ENCODE assay signal across 10 mouse cellular contexts in the genomic region with DNA sequence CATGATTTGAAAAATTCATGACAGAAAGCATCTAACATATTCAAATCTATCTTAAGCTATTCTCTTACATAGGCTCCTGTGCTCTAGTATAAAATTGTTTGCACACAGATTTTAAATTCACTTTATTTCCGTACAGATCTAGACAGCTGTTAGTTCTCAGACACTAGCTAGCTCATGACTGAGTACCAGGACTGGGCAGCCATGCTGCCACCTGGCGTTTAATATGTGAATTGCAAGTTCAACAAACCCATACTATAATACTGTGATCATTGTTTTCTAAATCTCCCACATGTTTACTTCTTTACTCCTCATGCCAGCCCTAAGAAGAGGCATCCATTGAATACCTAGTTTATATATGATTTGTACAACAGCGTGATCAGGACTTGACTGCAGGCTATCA. TPM values are rescaled to one million over a fixed set of nuclear protein-coding genes. Genes with fewer than 3 reads are reported as not detected.
A peak's percentile ranks its signal among the peaks of the same experiment; 100 is the strongest.
DNase-seq lines count a peak whose midpoint lies in the region; ATAC-seq lines count a peak whose summit lies in the region.
"Had no signal": no experiment of that assay in that cellular context is flagged by ENCODE, and none has a peak within 500 bp of the region (broad histone marks: within the 10 kb centered on the region; RNA-seq: fewer than 3 reads in every experiment).

No protein-coding gene starts in this region.

- no peak overlapping the region for H3K9ac ChIP-seq in kidney, embryonic 15.5 days
- H3K9ac ChIP-seq in embryonic facial prominence, embryonic 11.5 days (replicated peaks; ENCODE audit: low read length) = no peak overlapping the region
- H3K9ac ChIP-seq in hindbrain, embryonic 13.5 days = no peak overlapping the region
- no peak overlapping the region for H3K9ac ChIP-seq in limb, embryonic 12.5 days (replicated peaks)
- H3K9ac ChIP-seq: embryonic facial prominence, embryonic 15.5 days; neural tube, embryonic 13.5 days had no signal

- no peak; the same call in 1 of the 2 replicates for ATAC-seq in kidney, embryonic 15.5 days (replicated peaks; ENCODE audit: low FRiP score)
- ATAC-seq in embryonic facial prominence, embryonic 11.5 days (replicated peaks; ENCODE audit: insufficient number of reproducible peaks, low FRiP score, low TSS enrichment, low read depth) = 0 out of 2 replicates have a peak, but pooled peaks have one; percentile 59
- peak; percentile 71 for ATAC-seq in hindbrain, embryonic 13.5 days (ENCODE audit: low FRiP score)
- ATAC-seq in limb, embryonic 12.5 days (ENCODE audit: insufficient number of reproducible peaks, insufficient read depth, low FRiP score, low TSS enrichment, low read depth) = 0 out of 2 replicates have a peak, but pooled peaks have one; percentile 37
- peak; percentile 84 for ATAC-seq in monocyte, adult 5-6 weeks (replicated peaks; ENCODE audit: insufficient number of reproducible peaks, low FRiP score, low TSS enrichment, poor library complexity, severe bottlenecking)

- DNase-seq in kidney, adult 11 months = peak; percentile 13
- peak; percentile 22 for DNase-seq in WW6 (ENCODE audit: low read depth, low spot score)
- peak; percentile 75 for DNase-seq in embryonic facial prominence, embryonic 11.5 days (ENCODE audit: low spot score)
- DNase-seq in thymus, postnatal 14 days = peak; percentile 78

- WGBS in kidney, embryonic 15.5 days = 11% methylated on average over 3 of the region's 3 CpGs
- WGBS in embryonic facial prominence, embryonic 11.5 days = 19% methylated on average over 3 of the region's 3 CpGs
- 15% methylated on average over 3 of the region's 3 CpGs for WGBS in hindbrain, embryonic 13.5 days
- 15% methylated on average over 3 of the region's 3 CpGs for WGBS in limb, embryonic 12.5 days

- no peak overlapping the region for H3K27ac ChIP-seq in kidney, embryonic 15.5 days
- H3K27ac ChIP-seq in embryonic facial prominence, embryonic 11.5 days (replicated peaks; ENCODE audit: low read depth, low read length) = no peak overlapping the region
- no peak overlapping the region for H3K27ac ChIP-seq in hindbrain, embryonic 13.5 days
- H3K27ac ChIP-seq in limb, embryonic 12.5 days = no peak overlapping the region
- H3K27ac ChIP-seq: embryonic facial prominence, embryonic 15.5 days; neural tube, embryonic 13.5 days had no signal

- H3K4me1 ChIP-seq in kidney, embryonic 15.5 days = no peaks in the 10 kb centered on the region
- no peaks in the 10 kb centered on the region for H3K4me1 ChIP-seq in embryonic facial prominence, embryonic 11.5 days (ENCODE audit: control insufficient read depth, insufficient read depth, low read length)
- H3K4me1 ChIP-seq in hindbrain, embryonic 13.5 days (replicated peaks) = no peaks in the 10 kb centered on the region
- H3K4me1 ChIP-seq in limb, embryonic 12.5 days (replicated peaks) = no peaks in the 10 kb centered on the region
- H3K4me1 ChIP-seq: embryonic facial prominence, embryonic 15.5 days; neural tube, embryonic 13.5 days had no signal

- no peak overlapping the region for H3K4me3 ChIP-seq in kidney, embryonic 15.5 days (replicated peaks)
- no peak overlapping the region for H3K4me3 ChIP-seq in embryonic facial prominence, embryonic 11.5 days (ENCODE audit: low read depth, low read length)
- no peak overlapping the region for H3K4me3 ChIP-seq in hindbrain, embryonic 13.5 days
- no peak overlapping the region for H3K4me3 ChIP-seq in limb, embryonic 12.5 days (replicated peaks)
- H3K4me3 ChIP-seq: embryonic facial prominence, embryonic 15.5 days; neural tube, embryonic 13.5 days had no signal

- no peaks in the 10 kb centered on the region for H3K36me3 ChIP-seq in kidney, embryonic 15.5 days
- H3K36me3 ChIP-seq in embryonic facial prominence, embryonic 11.5 days (replicated peaks; ENCODE audit: control insufficient read depth, insufficient read depth, low read depth, low read length) = no peaks in the 10 kb centered on the region
- H3K36me3 ChIP-seq in hindbrain, embryonic 13.5 days = no peaks in the 10 kb centered on the region
- H3K36me3 ChIP-seq in limb, embryonic 12.5 days = no peaks in the 10 kb centered on the region
- H3K36me3 ChIP-seq: embryonic facial prominence, embryonic 15.5 days; neural tube, embryonic 13.5 days had no signal

- H3K9me3 ChIP-seq in kidney, embryonic 15.5 days (replicated peaks) = no peaks in the 10 kb centered on the region
- no peaks in the 10 kb centered on the region for H3K9me3 ChIP-seq in embryonic facial prominence, embryonic 11.5 days (replicated peaks; ENCODE audit: control insufficient read depth, low read length)
- no peaks in the 10 kb centered on the region for H3K9me3 ChIP-seq in hindbrain, embryonic 13.5 days
- no peaks in the 10 kb centered on the region for H3K9me3 ChIP-seq in limb, embryonic 12.5 days
- H3K9me3 ChIP-seq: embryonic facial prominence, embryonic 15.5 days; neural tube, embryonic 13.5 days had no signal

- H3K4me2 ChIP-seq in kidney, embryonic 15.5 days = no peak overlapping the region
- no peak overlapping the region for H3K4me2 ChIP-seq in embryonic facial prominence, embryonic 11.5 days (ENCODE audit: low read depth, low read length)
- H3K4me2 ChIP-seq in hindbrain, embryonic 13.5 days = no peak overlapping the region
- H3K4me2 ChIP-seq in limb, embryonic 12.5 days = no peak overlapping the region
- H3K4me2 ChIP-seq: embryonic facial prominence, embryonic 15.5 days; neural tube, embryonic 13.5 days had no signal

- H3K27me3 ChIP-seq in kidney, embryonic 15.5 days = no peaks in the 10 kb centered on the region
- H3K27me3 ChIP-seq in embryonic facial prominence, embryonic 11.5 days (ENCODE audit: control insufficient read depth, insufficient read depth, low read length) = no peaks in the 10 kb centered on the region
- H3K27me3 ChIP-seq in hindbrain, embryonic 13.5 days = no peaks in the 10 kb centered on the region
- no peaks in the 10 kb centered on the region for H3K27me3 ChIP-seq in limb, embryonic 12.5 days
- H3K27me3 ChIP-seq: embryonic facial prominence, embryonic 15.5 days; neural tube, embryonic 13.5 days had no signal

RNA-seq across cellular contexts. Expression of a gene that starts 26.9 kb away (rescaled TPM):
- 23.2 and 25.7 TPM in 2 replicates for polyA plus RNA-seq in kidney, embryonic 15.5 days (2015; fragmentation: Nextera tagmentation; extraction: Ambion mirVana)
- 25.2 and 28.4 TPM in 2 replicates for polyA plus RNA-seq in embryonic facial prominence, embryonic 11.5 days (2014; fragmentation: Nextera tagmentation; extraction: Ambion mirVana)
- 50.4 and 51.8 TPM in 2 replicates for polyA plus RNA-seq in hindbrain, embryonic 13.5 days (2015; fragmentation: Nextera tagmentation; extraction: Ambion mirVana)
- 13.2 and 14.7 TPM in 2 replicates for polyA plus RNA-seq in limb, embryonic 12.5 days (2016; fragmentation: Nextera tagmentation; extraction: Ambion mirVana)
- total RNA-seq in monocyte, adult 5-6 weeks (2017) = 115 to 144 TPM (median 137 TPM) in 3 replicates

Comparison
In these comparisons a context has a peak if more than half of its experiments do, and no peak if none do; other contexts are left out.
1. DNase-seq: peak in every context shown above with its lines; median percentile 78 in thymus, postnatal 14 days; 75 in embryonic facial prominence, embryonic 11.5 days; 22 in WW6; 13 in kidney, adult 11 months.